Mouse (Mus musculus): ENCODE results near the gene Rhox4a2.
"Not testable (repeated sequence)": the region's sequence is repeated elsewhere in the genome, so short reads cannot be mapped to it uniquely, and the experiment has no call there.

Gene Rhox4a2

GRCm38 (mm10) chrX:37390548-37390947 lies at the start of gene Rhox4a2:
Gene Rhox4a2, plus strand, starts transcription at chrX:37390848.
- not testable (repeated sequence) for DNase-seq (ENCODE audit: low read depth, low spot score)

GRCm38 (mm10) chrX:37379728-37380127 lies 10.9 kb upstream of the Rhox4a2 start, which contains the start of gene Rhox3a2:
Gene Rhox3a2, plus strand, starts transcription at chrX:37380028.
- DNase-seq (ENCODE audit: low read depth, low spot score): not testable (repeated sequence)

GRCm38 (mm10) chrX:37411767-37412166 lies 21.1 kb downstream of the Rhox4a2 start, which contains the start of gene Rhox2b:
Gene Rhox2b, plus strand, starts transcription at chrX:37412067.
- DNase-seq (ENCODE audit: low read depth, low spot score): not testable (repeated sequence)

GRCm38 (mm10) chrX:37432194-37432593 lies 41.5 kb downstream of the Rhox4a2 start, which contains the start of gene Rhox4b:
Gene Rhox4b, plus strand, starts transcription at chrX:37432494.
- not testable (repeated sequence) for DNase-seq (ENCODE audit: low read depth, low spot score)

Measured in ES-CJ7 (cell line).